Mouse (Mus musculus) mesoderm, embryonic 11.5 days (tissue): ENCODE measurements around the gene Zbtb8os.

ENCODE experiments used
- DNase-seq: peaks from one replicate; pipeline ENCODE4 v3.0.0-alpha.2; 2012; ENCODE audit warnings: low read depth, low spot score

Gene Zbtb8os

GRCm38 (mm10) chr4:129335216-129336074 is at the start of gene Zbtb8os, which contains the start of gene Rbbp4:
TSS of gene Zbtb8os (plus strand) at chr4:129335695.
TSS of gene Rbbp4 (minus strand) at chr4:129335370.
- DNase-seq, result peak; percentile 99

GRCm38 (mm10) chr4:129286001-129286682 is 49.4 kb upstream of the Zbtb8os start:
- no peak for DNase-seq

- DNase-seq, result peak; percentile 64
Observed at GRCm38 (mm10) chr4:129286683-129287471, 48.6 kb upstream of the Zbtb8os start.

GRCm38 (mm10) chr4:129287472-129287981 is 48.0 kb upstream of the Zbtb8os start, which contains the start of gene Sync:
TSS of gene Sync (plus strand) at chr4:129287617.
- DNase-seq, result no peak

- DNase-seq, result no peak
Observed at GRCm38 (mm10) chr4:129288067-129288466, 47.4 kb upstream of the Zbtb8os start.

- no peak for DNase-seq
Observed at GRCm38 (mm10) chr4:129289671-129290070, 45.8 kb upstream of the Zbtb8os start.

GRCm38 (mm10) chr4:129292831-129293230 is 42.7 kb upstream of the Zbtb8os start:
- DNase-seq, result no peak

GRCm38 (mm10) chr4:129293702-129294101 is 41.8 kb upstream of the Zbtb8os start:
- no peak for DNase-seq

GRCm38 (mm10) chr4:129295188-129295587 is 40.3 kb upstream of the Zbtb8os start:
- no peak for DNase-seq

GRCm38 (mm10) chr4:129296066-129296465 is 39.4 kb upstream of the Zbtb8os start:
- no peak for DNase-seq

GRCm38 (mm10) chr4:129297724-129298123 is 37.8 kb upstream of the Zbtb8os start:
- no peak for DNase-seq

- DNase-seq, result no peak
Observed at GRCm38 (mm10) chr4:129299121-129299520, 36.4 kb upstream of the Zbtb8os start.

GRCm38 (mm10) chr4:129303401-129303800 is 32.1 kb upstream of the Zbtb8os start:
- DNase-seq, result peak; percentile 25

GRCm38 (mm10) chr4:129303816-129304215 is 31.7 kb upstream of the Zbtb8os start:
- no peak for DNase-seq

- DNase-seq, result no peak
Observed at GRCm38 (mm10) chr4:129304306-129304705, 31.2 kb upstream of the Zbtb8os start.

- DNase-seq, result no peak
Observed at GRCm38 (mm10) chr4:129307936-129308335, 27.6 kb upstream of the Zbtb8os start.

GRCm38 (mm10) chr4:129313886-129314285 is 21.6 kb upstream of the Zbtb8os start:
- no peak for DNase-seq

GRCm38 (mm10) chr4:129320876-129321275 is 14.6 kb upstream of the Zbtb8os start:
- no peak for DNase-seq

GRCm38 (mm10) chr4:129322042-129322441 is 13.5 kb upstream of the Zbtb8os start:
- DNase-seq, result no peak

- DNase-seq, result no peak
Observed at GRCm38 (mm10) chr4:129323491-129323890, 12.0 kb upstream of the Zbtb8os start.

GRCm38 (mm10) chr4:129324756-129325155 is 10.7 kb upstream of the Zbtb8os start:
- DNase-seq, result no peak

- no peak for DNase-seq
Observed at GRCm38 (mm10) chr4:129326191-129326590, 9.3 kb upstream of the Zbtb8os start.
